In the genomic region with DNA sequence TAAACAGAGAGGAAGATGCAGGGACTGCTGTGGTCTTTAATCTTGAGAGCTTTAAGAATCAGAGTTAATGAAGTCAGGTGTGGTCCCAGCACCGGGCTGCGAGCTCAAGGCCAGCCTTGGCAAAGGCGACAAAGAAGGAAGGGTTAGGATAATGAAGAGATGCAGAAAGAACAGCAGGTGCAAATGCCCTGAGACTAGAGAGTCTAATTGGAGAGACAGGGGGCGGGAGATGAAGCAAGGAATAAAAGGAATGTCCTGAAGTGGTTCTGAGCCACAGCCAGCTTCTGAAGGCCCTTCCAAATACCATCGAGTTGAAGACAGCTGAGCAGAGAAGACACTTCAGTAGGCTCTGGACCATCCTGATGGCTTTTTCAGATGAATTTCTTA, we compare ENCODE assay signal across 8 mouse cellular contexts. TPM values are rescaled to one million over a fixed set of nuclear protein-coding genes. Genes with fewer than 3 reads are reported as not detected.
DNase-seq lines count a peak whose midpoint lies in the region; ATAC-seq and TF ChIP-seq lines count a peak whose summit lies in the region.

No protein-coding gene starts in this region.

- no peak for ATAC-seq in heart, embryonic 14.5 days (ENCODE audit: insufficient number of reproducible peaks, insufficient read depth, low FRiP score, low read depth)
- ATAC-seq in forebrain, embryonic 16.5 days, result no peak

- peaks cover 34% of the 10 kb centered on the region for H3K36me3 ChIP-seq in heart, embryonic 14.5 days (ENCODE audit: control insufficient read depth, insufficient read depth, low read length)
- H3K36me3 ChIP-seq in ES-E14 (ENCODE audit: control insufficient read depth, insufficient read depth, low read length, poor library complexity, severe bottlenecking), result peaks cover 18% of the 10 kb centered on the region
- H3K36me3 ChIP-seq in forebrain, embryonic 16.5 days (ENCODE audit: control insufficient read depth, insufficient read depth), result peaks cover 13% of the 10 kb centered on the region
- H3K36me3 ChIP-seq in macrophage (ENCODE audit: inconsistent target), result peaks cover 13% of the 10 kb centered on the region; the same call in 1 of the 2 replicates

- in situ Hi-C loops in ES-E14 (cut with MboI; ENCODE audit: low sequenced_read_pairs in 2 of 2, unreplicated experiment in 2 of 2), result no loop called here

- H3K4me3 ChIP-seq in heart, embryonic 14.5 days (ENCODE audit: control insufficient read depth in 1 of 2, insufficient read depth in 1 of 2, low read depth in 1 of 2, low read length in 2 of 2), result peak overlapping the region; percentile 80 to 83
- H3K4me3 ChIP-seq in ES-E14 (ENCODE audit: insufficient read depth in 1 of 2, low read depth in 1 of 2, low read length in 2 of 2, poor library complexity in 1 of 2, severe bottlenecking in 1 of 2) (peak overlapping the region; percentile 62 to 68), macrophage (ENCODE audit: inconsistent target) (peak overlapping the region; percentile 31)
- peak overlapping the region; percentile 74 for H3K4me3 ChIP-seq in forebrain, embryonic 16.5 days (replicated peaks; ENCODE audit: low read length)

- peak overlapping the region in 1 of 2 experiments; percentile 86; a peak in 2 of 4 replicates for H3K27ac ChIP-seq in heart, embryonic 14.5 days (replicated peaks in 1 of 2; ENCODE audit: control insufficient read depth in 1 of 2, insufficient read depth in 1 of 2, low read depth in 2 of 2, low read length in 2 of 2)
- H3K27ac ChIP-seq in ES-E14 (ENCODE audit: insufficient read depth, low read depth, low read length, poor library complexity, severe bottlenecking) (no peak overlapping the region), macrophage (no peak overlapping the region)
- H3K27ac ChIP-seq in forebrain, embryonic 16.5 days (ENCODE audit: low read length), result peak overlapping the region; percentile 91

- peak overlapping the region; percentile 86 for H3K9ac ChIP-seq in heart, embryonic 14.5 days (ENCODE audit: low read length)
- H3K9ac ChIP-seq in ES-E14 (ENCODE audit: insufficient read depth, low read depth, low read length, poor library complexity, severe bottlenecking), result peak overlapping the region; percentile 72
- peak overlapping the region; percentile 87 for H3K9ac ChIP-seq in forebrain, embryonic 16.5 days (replicated peaks; ENCODE audit: low read depth, low read length)

- WGBS in heart, embryonic 14.5 days, result 9% methylated on average over 5 of the region's 5 CpGs
- WGBS in forebrain, embryonic 16.5 days, result 1% methylated on average over 5 of the region's 5 CpGs
- 30% methylated on average over 5 of the region's 5 CpGs for WGBS in macrophage (ENCODE audit: missing documents)

- peak overlapping the region; percentile 97 for H3K4me2 ChIP-seq in heart, embryonic 14.5 days (ENCODE audit: low read length)
- H3K4me2 ChIP-seq in forebrain, embryonic 16.5 days (ENCODE audit: low read length), result peak overlapping the region; percentile 75

- no peaks in the 10 kb centered on the region for H3K79me2 ChIP-seq in macrophage (ENCODE audit: inconsistent target)

- peaks cover 14 to 20% of the 10 kb centered on the region in 2 experiments for H3K4me1 ChIP-seq in heart, embryonic 14.5 days (ENCODE audit: control insufficient read depth in 2 of 2, insufficient read depth in 2 of 2, low read length in 2 of 2)
- H3K4me1 ChIP-seq in ES-E14 (ENCODE audit: control insufficient read depth in 2 of 2, insufficient read depth in 2 of 2, low read length in 2 of 2, poor library complexity in 1 of 2), result peaks cover 3 to 4% of the 10 kb centered on the region in 2 experiments; a peak in 3 of 4 replicates
- peaks cover 24% of the 10 kb centered on the region for H3K4me1 ChIP-seq in forebrain, embryonic 16.5 days (replicated peaks; ENCODE audit: control insufficient read depth, insufficient read depth, low read length)

- no peak for DNase-seq in heart, postnatal 25 days (ENCODE audit: low spot score)
- peak; percentile 17 for DNase-seq in ES-E14 (ENCODE audit: low read depth, low spot score)
- no peak for DNase-seq in right cerebral cortex, postnatal 10 days (ENCODE audit: low spot score in 2 of 2)
- no peak for DNase-seq in thymus, postnatal 4 days
- no peak for DNase-seq in adrenal gland, postnatal 14 days

- no peaks in the 10 kb centered on the region for H3K9me3 ChIP-seq in heart, embryonic 14.5 days (ENCODE audit: control insufficient read depth, low read length)
- no peaks in the 10 kb centered on the region for H3K9me3 ChIP-seq in ES-E14 (ENCODE audit: control insufficient read depth, insufficient read depth, low read depth, low read length)
- H3K9me3 ChIP-seq in forebrain, embryonic 16.5 days (ENCODE audit: control insufficient read depth, low read length), result no peaks in the 10 kb centered on the region

- no peaks in the 10 kb centered on the region for H3K27me3 ChIP-seq in heart, embryonic 14.5 days (ENCODE audit: control insufficient read depth, insufficient read depth, low read length)
- H3K27me3 ChIP-seq in forebrain, embryonic 16.5 days (replicated peaks; ENCODE audit: control insufficient read depth, insufficient read depth, low read length), result no peaks in the 10 kb centered on the region

- intact Hi-C loops in heart, postnatal 25 days (cut with DNase I), result no loop called here

TF ChIP-seq in ES-E14, 5 proteins besides CTCF, POLR2A, EP300 and RAD21:
- TF ChIP-seq ZC3H11A (IDR thresholded peaks at IDR 0.05; ENCODE audit: borderline replicate concordance, low read depth, low read length) (no peak), HCFC1 (IDR thresholded peaks at IDR 0.05; ENCODE audit: borderline replicate concordance, insufficient read depth, low read length) (peak; percentile 19; the same call in 1 of the 2 replicates)

RNA-seq across cellular contexts. Expression of gene Dhrs13, which starts 0.7 kb away (rescaled TPM):
- 14.4 and 18.0 TPM in 2 replicates for polyA plus RNA-seq in heart, embryonic 14.5 days (2014; fragmentation: Nextera tagmentation; extraction: Ambion mirVana)
- total RNA-seq in heart, postnatal 25 days (2021), result 1 to 10 TPM; 3.2 to 4.4 TPM
- 20.2 and 28.5 TPM in 2 replicates for total RNA-seq in ES-E14 (2012; rRNA removed)
- polyA plus RNA-seq in forebrain, embryonic 16.5 days (2015; fragmentation: Nextera tagmentation; extraction: Ambion mirVana), result 29.5 and 33.8 TPM in 2 replicates
- total RNA-seq in macrophage (2018; cell fraction: chromatin; rRNA removed), result 1 to 10 TPM in 8 of 26 experiments, under 1 TPM in 8, not detected in 10; 0.60 to 1.3 (median 0.99) TPM
- total RNA-seq in macrophage (2018; cell fraction: cytosol; rRNA removed), result 1 to 10 TPM in 18 of 26 experiments, under 1 TPM in 8; 0.53 to 1.8 (median 1.3) TPM
- total RNA-seq in macrophage (2018; cell fraction: nucleus; rRNA removed), result 1 to 10 TPM in 17 of 26 experiments, under 1 TPM in 8, not detected in 1; 0.52 to 9.5 (median 1.2) TPM
- 0.70 to 7.4 TPM (median 1.6 TPM) in 3 replicates for polyA plus RNA-seq in macrophage (2018)
- 9.9 and 10.3 TPM in 2 replicates for total RNA-seq in adrenal gland, postnatal 14 days (2021)

RNA-seq across cellular contexts. Expression of gene Flot2, which starts 4.9 kb away (rescaled TPM):
- polyA plus RNA-seq in heart, embryonic 14.5 days (2014; fragmentation: Nextera tagmentation; extraction: Ambion mirVana), result 95.2 and 98.3 TPM in 2 replicates
- total RNA-seq in heart, postnatal 25 days (2021), result 10 to 100 TPM; 59.3 to 61.2 TPM
- total RNA-seq in ES-E14 (2012; rRNA removed), result 26.7 and 31.9 TPM in 2 replicates
- 101 and 106 TPM in 2 replicates for polyA plus RNA-seq in forebrain, embryonic 16.5 days (2015; fragmentation: Nextera tagmentation; extraction: Ambion mirVana)
- 10 to 100 TPM in 23 of 26 experiments, 1 to 10 TPM in 3; 5.1 to 51.8 (median 23.2) TPM for total RNA-seq in macrophage (2018; cell fraction: chromatin; rRNA removed)
- total RNA-seq in macrophage (2018; cell fraction: cytosol; rRNA removed), result 10 to 100 TPM; 36.4 to 58.5 (median 45.7) TPM
- total RNA-seq in macrophage (2018; cell fraction: nucleus; rRNA removed), result 10 to 100 TPM; 14.3 to 50.3 (median 29.7) TPM
- polyA plus RNA-seq in macrophage (2018), result 38.5 to 68.4 TPM (median 40.1 TPM) in 3 replicates
- 74.3 and 81.5 TPM in 2 replicates for total RNA-seq in adrenal gland, postnatal 14 days (2021)

RNA-seq across cellular contexts. Expression of gene Eral1, which starts 47.4 kb away (rescaled TPM):
- 23.9 and 25.7 TPM in 2 replicates for polyA plus RNA-seq in heart, embryonic 14.5 days (2014; fragmentation: Nextera tagmentation; extraction: Ambion mirVana)
- total RNA-seq in heart, postnatal 25 days (2021), result 10 to 100 TPM; 25.7 to 27.6 TPM
- 29.6 and 33.5 TPM in 2 replicates for total RNA-seq in ES-E14 (2012; rRNA removed)
- 34.2 and 34.3 TPM in 2 replicates for polyA plus RNA-seq in forebrain, embryonic 16.5 days (2015; fragmentation: Nextera tagmentation; extraction: Ambion mirVana)
- total RNA-seq in macrophage (2018; cell fraction: chromatin; rRNA removed), result 10 to 100 TPM in 24 of 26 experiments, 1 to 10 TPM in 2; 4.4 to 34.9 (median 21.1) TPM
- total RNA-seq in macrophage (2018; cell fraction: cytosol; rRNA removed), result 10 to 100 TPM in 20 of 26 experiments, 1 to 10 TPM in 6; 7.9 to 14.1 (median 11.6) TPM
- total RNA-seq in macrophage (2018; cell fraction: nucleus; rRNA removed), result 10 to 100 TPM in 21 of 26 experiments, 1 to 10 TPM in 5; 6.8 to 24.9 (median 15.9) TPM
- 8.4 to 13.2 TPM (median 12.4 TPM) in 3 replicates for polyA plus RNA-seq in macrophage (2018)
- 28.8 and 31.6 TPM in 2 replicates for total RNA-seq in adrenal gland, postnatal 14 days (2021)

RNA-seq across cellular contexts. Expression of gene Phf12, which starts 50.2 kb away (rescaled TPM):
- 10.8 and 11.6 TPM in 2 replicates for polyA plus RNA-seq in heart, embryonic 14.5 days (2014; fragmentation: Nextera tagmentation; extraction: Ambion mirVana)
- 10 to 100 TPM; 23.7 to 28.6 TPM for total RNA-seq in heart, postnatal 25 days (2021)
- 38.4 and 42.0 TPM in 2 replicates for total RNA-seq in ES-E14 (2012; rRNA removed)
- polyA plus RNA-seq in forebrain, embryonic 16.5 days (2015; fragmentation: Nextera tagmentation; extraction: Ambion mirVana), result 20.6 and 23.0 TPM in 2 replicates
- 100 to 1,000 TPM in 19 of 26 experiments, 10 to 100 TPM in 7; 44.2 to 268 (median 161) TPM for total RNA-seq in macrophage (2018; cell fraction: chromatin; rRNA removed)
- total RNA-seq in macrophage (2018; cell fraction: cytosol; rRNA removed), result 10 to 100 TPM in 24 of 26 experiments, 1 to 10 TPM in 2; 8.8 to 48.0 (median 30.4) TPM
- total RNA-seq in macrophage (2018; cell fraction: nucleus; rRNA removed), result 100 to 1,000 TPM in 14 of 26 experiments, 10 to 100 TPM in 12; 25.7 to 135 (median 107) TPM
- polyA plus RNA-seq in macrophage (2018), result 22.0 to 26.4 TPM (median 26.0 TPM) in 3 replicates
- 52.2 and 60.9 TPM in 2 replicates for total RNA-seq in adrenal gland, postnatal 14 days (2021)

Comparison
In these comparisons a context has a peak if more than half of its experiments do, and no peak if none do; other contexts are left out.
1. H3K4me3 ChIP-seq: peak in every context shown above with its lines; median percentile 82 in heart, embryonic 14.5 days; 74 in forebrain, embryonic 16.5 days; 65 in ES-E14; 31 in macrophage.